Mouse (Mus musculus): ENCODE measurements around the gene Sptbn1.
A peak's percentile ranks its signal among the peaks of the same experiment; 100 is the strongest.

Gene Sptbn1

DNA sequence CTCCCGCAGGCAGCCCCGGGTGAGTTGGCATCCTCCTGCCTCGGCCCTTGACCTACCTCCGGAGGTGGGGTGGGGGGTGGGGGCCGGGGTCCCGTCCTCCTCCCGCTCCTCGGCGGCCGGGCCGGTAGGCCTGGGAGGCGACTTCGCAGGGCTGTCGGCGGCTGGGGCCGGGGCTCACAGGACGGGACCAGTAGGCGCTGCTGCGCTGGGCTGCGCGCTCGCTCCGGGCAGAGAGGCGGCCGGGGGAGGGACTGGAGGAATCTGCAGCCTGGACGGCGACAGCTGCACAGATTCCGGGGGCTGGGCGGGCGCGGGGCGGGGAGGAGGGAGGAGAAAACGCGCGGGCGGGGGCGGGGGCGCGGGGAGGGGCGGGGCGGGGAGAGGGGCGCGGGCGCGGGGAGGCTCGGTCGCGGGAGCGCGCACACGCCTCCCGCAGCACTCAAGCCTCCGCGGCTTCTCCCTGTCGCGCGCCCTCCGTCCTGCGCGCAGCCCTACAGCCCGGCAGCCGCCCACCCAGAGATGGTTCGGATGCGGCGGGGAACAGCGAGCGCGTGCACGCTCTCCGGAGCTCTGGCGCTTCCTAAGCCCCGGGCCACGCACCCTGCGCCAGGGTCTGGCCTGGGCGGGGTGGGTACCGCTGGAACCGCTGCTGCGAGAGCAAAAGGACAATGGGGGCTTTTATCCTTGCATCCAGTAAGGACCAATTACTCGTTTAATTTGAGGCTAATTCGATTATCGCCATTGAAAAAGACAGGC lies at the start of gene Sptbn1:
TSS of gene Sptbn1 (minus strand) at position 284 of the 756 bp plus-strand sequence.
- DNase-seq (ENCODE audit: low read depth, low spot score) = peak; percentile 89

GRCm38 (mm10) chr11:30294279-30294678 lies 26.3 kb upstream of the Sptbn1 start:
- no peak for DNase-seq (ENCODE audit: low read depth, low spot score)

DNA sequence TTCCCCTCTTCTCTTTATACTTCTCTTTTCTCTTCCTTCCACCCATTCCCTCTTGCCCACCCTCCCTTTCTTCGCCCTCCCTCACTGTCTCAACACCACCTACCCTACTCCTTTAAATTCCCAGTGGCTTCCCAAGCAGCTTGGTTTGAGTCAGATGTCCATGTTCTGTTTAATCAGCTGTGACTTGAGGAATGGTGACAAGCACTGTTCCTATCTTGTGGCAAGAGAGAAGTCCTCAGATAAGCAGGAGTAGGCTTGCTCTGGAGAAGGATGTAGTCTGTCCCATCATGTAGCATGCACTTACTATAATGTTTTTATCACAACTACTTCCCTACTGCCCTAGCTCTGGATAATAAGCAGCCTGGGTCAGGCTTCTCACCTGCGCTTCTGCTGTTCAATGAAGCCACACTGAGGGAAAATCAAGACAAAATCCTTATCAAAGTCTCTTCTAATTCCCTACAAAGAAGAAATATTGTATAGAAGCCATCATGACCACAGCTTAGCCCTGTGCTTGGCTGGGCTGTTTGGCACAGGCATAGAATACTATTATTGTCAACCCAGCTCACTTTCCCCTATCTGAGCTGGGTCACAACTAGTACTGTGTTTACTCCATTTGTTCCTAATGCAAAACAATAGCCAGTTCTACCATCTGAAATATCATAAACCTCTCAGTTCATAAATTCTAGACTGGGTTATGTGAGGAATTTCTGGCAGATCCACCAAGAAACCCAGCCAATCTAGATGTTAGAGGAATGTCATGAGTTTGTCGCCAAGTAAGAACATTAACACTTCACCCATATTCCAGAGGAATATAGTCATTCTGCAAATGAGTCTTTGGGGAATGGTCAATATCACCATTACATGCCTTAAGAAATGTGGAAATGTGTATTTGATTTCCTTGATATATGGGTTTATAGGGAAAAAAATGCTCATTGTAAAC lies 24.5 kb upstream of the Sptbn1 start:
- DNase-seq (ENCODE audit: low read depth, low spot score) = no peak

DNA sequence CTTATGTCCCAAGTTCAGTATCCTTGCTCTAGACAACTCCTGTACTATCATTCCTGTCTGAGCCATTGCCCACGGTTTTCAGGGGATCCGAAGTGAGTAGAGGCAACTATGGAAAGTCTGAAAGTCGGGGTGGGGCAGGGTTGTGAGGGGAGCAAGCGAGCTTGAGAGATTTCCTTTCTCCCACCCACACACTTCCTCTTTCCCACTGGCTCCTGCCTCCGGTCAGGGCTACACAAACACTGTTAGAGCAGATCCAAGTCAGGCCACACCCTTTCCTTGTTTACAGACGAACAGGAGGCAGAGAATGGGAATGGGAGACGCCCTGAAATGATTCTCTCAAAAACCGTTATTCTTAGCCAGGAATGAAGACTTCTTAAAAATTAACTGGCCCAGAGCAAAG lies 23.2 kb upstream of the Sptbn1 start:
- DNase-seq (ENCODE audit: low read depth, low spot score) = peak; percentile 86

DNA sequence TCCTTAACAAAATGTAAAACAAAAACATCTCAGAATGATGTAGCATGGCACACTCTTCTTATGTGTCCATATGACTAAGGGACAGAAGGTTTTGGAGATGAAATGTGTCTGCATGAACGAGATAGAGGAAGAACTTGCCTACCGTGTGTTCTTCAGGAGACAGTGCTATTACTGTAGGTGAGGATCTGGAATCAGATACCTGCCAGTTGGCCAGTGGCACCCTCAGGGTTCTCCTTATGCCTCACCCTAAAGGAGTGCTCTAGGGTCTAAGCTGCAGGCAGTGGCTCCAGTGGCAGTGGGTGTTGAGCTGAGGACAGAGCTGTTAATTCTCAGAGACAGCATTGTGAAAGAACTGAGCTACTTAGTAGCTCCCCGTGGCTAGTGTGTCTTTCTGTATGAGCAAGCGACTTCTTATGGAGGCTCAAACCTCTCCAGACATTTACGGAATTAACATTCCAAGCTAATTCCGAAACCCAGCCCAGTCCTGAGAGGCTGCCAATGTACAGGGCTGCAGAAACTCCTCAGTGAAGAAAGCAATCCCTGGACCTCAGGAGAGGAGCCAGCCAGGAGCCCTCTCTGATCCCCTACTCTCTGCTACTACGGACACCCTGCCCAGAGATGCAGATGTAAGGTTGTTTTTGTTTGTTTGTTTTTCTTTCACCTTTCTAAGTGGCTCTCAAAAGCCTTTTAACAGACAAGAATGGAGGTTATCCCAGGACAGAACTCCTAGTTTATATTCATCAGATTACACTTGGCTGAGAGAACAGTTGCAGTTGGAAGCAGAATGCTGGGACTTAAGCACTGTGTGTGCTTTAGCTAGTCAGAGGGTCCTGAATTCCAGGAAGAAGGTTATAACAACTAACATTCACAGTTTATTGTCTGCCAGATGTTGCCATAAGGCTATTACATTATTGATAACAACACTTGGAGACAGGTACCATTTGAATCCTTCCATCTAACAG lies 21.8 kb upstream of the Sptbn1 start:
- peak; percentile 27 for DNase-seq (ENCODE audit: low read depth, low spot score)

DNA sequence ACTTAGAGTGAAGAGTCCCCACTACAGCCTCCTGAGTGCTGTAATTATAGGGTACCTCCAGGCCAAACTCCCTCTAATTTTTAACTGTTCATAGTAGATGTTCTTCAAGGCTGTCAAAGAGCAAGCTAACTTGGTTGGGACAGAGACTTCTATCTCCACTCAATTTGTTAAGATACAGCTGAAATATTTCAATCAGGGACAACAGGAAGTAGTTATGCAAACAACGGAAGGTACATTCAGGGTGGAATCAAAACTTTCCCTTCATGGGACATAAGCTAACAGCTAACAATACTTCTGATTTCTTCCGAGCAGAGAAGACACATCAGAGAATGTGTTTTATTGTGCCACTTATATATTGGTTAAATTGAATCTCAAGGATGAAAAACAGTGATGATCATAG lies 20.1 kb upstream of the Sptbn1 start:
- no peak for DNase-seq (ENCODE audit: low read depth, low spot score)

GRCm38 (mm10) chr11:30283710-30284109 lies 15.7 kb upstream of the Sptbn1 start:
- DNase-seq (ENCODE audit: low read depth, low spot score) = no peak

- no peak for DNase-seq (ENCODE audit: low read depth, low spot score)
Observed at GRCm38 (mm10) chr11:30281096-30281495, 13.1 kb upstream of the Sptbn1 start.

- DNase-seq (ENCODE audit: low read depth, low spot score) = peak; percentile 65
Observed at GRCm38 (mm10) chr11:30279278-30279677, 11.3 kb upstream of the Sptbn1 start.

DNA sequence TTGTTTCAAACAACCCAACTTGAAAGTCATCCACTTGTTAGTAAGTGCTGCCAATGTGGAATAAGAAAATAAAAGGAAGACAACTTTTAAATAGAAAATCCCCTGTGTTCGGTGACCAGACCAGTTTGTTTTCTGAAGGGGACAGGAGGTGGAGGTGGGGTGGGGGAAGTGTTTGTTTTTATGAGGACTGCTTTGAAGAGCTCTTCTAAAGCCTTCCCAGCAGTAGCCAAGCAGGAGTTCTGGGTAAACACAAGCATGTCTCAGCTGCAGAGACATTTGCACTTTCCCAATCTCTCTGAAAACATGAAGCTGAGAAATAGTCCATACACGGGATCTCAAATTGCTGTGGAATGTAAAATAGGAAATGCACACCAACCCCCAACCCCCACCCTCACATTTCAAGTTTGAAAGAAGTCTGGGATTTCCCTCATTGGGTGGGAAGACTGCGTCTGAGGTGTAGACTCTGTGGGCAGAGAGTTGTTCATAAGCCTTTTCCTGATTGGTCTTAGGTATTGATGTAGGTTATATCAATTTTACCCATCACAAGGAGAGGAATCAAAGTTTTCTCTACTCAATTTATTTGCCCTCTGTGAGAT lies 7.6 kb upstream of the Sptbn1 start:
- DNase-seq (ENCODE audit: low read depth, low spot score) = no peak

DNA sequence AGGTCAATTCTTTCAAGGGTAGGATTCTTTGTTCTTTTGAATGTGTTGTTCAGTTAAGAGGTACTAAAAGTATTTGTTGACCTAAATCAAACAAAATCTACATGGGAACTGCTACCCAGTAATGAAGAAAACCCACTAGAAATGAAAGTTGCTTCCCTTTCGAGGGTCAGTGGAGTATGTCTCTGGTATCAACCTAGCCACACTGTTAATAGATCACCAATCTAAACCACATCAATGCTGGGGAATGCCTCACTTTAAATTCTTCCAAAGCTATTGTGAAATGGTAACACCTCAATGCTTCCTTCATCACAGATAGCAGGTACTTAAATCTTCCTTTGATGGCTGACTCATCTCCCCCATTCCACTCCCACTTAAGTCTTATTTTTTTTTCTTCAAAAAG lies 1.5 kb upstream of the Sptbn1 start:
- DNase-seq (ENCODE audit: low read depth, low spot score) = no peak

DNA sequence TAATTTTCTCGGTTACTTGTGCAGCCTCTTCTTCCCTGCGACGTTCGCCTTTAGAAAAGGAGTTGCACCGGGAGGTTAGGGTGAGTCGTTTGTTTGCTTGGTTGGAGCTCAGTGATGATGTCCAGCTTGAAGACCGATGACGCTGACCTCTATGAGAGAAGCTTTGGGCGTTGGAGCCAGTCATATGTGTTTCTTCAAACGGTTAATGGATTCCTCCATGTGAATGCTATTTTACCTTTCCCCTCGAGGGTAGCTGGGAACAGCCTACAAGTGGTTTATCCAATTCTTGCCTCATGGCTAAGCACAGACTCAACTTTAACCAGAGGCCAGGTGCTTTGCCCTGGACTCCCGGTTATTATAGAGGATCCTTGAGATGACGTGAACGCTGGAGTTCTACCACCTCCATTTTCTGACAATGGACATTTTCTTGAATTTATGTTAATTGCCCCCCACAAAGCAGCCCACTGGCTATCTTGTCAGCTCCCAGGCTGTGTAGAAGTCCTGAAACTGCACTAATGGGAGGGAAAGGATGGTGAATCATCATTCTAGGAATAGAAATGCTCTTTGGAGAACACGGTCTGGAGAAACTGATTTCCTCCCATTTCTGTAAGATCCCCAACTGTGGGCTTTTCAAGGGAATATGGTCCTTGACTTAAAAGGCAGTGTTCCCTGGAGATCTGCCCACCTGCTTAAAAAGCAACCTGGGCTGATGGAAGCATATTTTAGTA lies 837 bp upstream of the Sptbn1 start:
- DNase-seq (ENCODE audit: low read depth, low spot score) = no peak

DNA sequence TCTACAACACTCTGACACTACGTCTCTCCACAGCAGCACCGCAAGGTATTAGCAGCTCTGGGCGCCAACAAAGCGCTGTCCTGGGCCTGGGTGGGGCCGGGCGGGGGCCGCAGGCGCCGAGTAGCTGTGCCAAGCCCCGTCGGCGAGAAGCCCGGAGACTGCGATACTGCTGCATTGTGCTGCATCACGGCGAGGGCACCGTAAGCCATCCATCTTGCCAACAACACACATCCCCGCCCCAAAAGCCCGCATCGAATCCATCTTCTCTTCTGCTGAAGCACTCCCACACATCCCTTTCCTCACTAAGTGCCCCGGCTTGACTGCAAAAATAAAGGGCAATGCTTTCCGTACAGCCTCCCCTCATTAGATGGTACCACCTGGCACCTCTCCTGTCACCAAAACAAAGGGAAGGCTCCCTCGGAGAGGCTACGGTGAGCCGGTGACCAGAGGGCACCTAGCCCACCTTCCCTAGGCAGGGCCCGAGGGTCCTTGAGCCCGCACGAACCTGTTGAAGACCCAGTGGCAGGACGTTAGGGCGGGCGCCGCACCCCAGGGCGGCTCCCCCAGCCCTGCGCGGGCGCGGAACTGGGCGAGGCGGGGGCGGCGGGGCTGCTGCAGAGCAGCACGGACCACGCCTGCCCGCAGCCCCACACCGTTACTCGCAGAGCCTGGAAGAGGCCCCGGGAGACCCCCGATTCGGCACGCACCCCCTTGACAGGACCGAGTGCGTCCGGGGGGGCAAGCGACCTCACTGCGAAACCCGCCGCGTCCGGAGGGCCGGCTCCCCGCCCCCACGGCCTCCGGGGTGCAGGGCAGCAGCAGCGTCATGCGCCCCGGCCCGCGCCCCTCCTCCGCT lies 711 bp downstream of the Sptbn1 start:
- peak; percentile 69 for DNase-seq (ENCODE audit: low read depth, low spot score)

GRCm38 (mm10) chr11:30266691-30267035 lies 1.3 kb downstream of the Sptbn1 start:
- no peak for DNase-seq (ENCODE audit: low read depth, low spot score)

DNA sequence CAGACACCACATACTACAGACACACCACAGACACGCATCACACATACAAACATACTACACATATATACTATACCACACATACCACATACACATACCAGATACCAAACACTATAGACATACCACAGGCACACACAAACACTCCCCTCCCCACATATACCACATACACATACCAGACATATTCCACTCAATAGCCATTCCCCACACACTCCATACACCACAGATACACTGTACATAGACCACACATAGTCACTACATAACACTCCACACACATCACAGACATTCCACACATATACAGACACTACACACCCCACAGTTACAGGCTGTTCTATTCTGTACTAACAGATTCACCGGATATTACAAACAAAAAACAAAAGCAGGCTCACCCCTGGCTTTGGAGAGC lies 2.3 kb downstream of the Sptbn1 start:
- no peak for DNase-seq (ENCODE audit: low read depth, low spot score)

GRCm38 (mm10) chr11:30263627-30264026 lies 4.3 kb downstream of the Sptbn1 start:
- DNase-seq (ENCODE audit: low read depth, low spot score) = no peak

GRCm38 (mm10) chr11:30258739-30259350 lies 9.1 kb downstream of the Sptbn1 start:
- DNase-seq (ENCODE audit: low read depth, low spot score) = no peak

- no peak for DNase-seq (ENCODE audit: low read depth, low spot score)
Observed at GRCm38 (mm10) chr11:30257812-30258211, 10.2 kb downstream of the Sptbn1 start.

DNA sequence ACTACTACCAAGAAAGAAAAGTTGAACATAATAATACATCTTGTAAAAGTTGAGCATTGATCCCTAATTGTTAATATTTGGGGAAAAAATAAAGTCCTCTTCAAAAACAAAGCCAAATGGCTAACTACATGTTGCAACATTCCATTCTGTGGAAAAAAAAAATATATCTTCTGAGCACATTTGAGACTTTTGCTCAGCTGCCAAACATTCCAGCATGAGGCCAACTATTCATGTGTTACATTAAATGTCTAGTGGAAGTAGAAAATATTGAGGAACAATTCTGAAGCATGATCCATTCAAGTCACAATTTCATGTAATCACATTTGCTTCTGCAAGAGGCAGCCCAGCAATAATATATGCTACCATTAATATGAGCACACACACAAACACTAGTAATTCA lies 10.9 kb downstream of the Sptbn1 start:
- no peak for DNase-seq (ENCODE audit: low read depth, low spot score)
